Mouse (Mus musculus) mouse embryonic stem cell (cell line): ENCODE measurements around the gene Il1r1.

Experiments used
- in situ Hi-C, 2 experiments: fragments of 300-500 bp; cut with MboI; formaldehyde crosslinking; loops; 1 replicate in 1 of 2; 3 replicates in 1 of 2; pipeline ENCODE4 v1.14.3; 2019 to 2020; ENCODE audit warnings: low sequenced_read_pairs in 2 of 2, low pct_unique_long_range_greater_than_20kb in 1 of 2, mixed read lengths in 1 of 2; ENCODE audit not compliant: unreplicated experiment in 1 of 2

The Il1r1 gene

DNA sequence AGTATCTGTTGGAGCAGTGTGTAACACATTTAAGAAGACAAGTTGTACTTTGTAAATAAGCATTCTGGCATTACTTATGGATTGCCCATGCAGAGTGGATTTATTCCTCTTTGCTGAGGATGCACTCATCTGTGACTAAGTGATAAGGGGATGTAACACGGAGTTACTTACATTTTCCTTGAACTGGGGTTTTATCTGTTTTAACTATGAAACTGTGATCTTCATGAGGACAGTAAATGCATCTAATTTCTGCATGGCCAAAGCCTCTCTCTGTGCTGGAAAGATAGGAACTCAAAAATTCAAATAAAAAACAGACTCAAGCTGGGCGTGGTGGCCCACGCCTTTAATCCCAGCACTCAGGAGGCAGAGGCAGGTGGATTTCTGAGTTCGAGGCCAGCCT, 115.2 kb downstream of the Il1r1 start:
- in situ Hi-C loops, result no loop called here

DNA sequence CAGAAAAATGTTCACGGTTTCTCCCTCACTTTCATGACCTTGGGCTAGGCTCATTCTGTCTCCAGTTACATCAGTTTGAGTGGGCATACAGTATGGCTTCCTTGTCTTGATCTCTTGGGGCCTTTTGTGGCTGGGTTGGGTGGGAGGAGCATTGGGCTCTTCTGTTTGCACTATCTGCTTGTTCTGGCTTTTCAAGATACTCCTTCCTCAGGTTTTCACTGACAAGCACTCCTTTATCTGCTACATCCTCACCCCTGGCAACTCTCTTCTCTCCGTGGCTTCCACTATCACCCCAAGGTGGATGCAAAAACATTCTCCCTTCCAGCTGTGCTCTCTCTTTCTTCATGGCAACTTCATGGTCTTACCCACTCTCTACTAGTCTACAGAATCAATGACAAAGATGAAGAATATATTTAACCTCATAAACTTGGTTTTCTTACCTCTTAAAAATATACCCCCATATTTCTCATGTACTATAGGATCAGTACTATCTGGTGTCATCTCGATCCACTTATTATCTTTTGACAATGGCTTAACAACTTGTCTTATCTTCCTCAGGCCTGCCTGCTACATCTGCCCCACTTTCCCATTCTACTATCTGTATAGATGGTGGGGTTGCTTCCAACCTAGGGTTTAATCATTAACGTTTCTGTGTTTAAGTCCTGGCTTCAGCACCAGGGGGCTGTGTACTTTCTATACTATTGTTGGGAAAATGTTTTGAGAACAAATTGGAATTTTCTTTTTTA, 127.5 kb downstream of the Il1r1 start:
- in situ Hi-C loops, result no loop called here

DNA sequence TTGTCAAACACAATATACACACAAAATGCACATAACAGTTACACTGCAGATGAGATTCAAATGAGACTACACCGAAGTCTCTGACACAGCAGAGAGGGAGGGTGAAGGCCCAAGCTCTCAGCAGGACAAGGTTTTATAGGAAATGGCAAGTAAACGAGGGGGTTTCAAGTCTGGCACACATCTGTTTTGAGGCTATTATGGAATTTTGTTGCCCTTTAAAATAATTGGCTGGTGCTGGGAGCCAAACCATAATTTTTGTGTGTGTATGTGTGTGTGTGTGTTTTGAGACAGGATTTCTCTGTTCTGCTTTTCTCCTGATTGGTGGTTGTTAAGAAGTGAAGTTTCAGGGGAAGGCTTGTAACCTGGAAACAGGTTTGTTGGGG, 128.0 kb downstream of the Il1r1 start:
- in situ Hi-C loops, result no loop called here

DNA sequence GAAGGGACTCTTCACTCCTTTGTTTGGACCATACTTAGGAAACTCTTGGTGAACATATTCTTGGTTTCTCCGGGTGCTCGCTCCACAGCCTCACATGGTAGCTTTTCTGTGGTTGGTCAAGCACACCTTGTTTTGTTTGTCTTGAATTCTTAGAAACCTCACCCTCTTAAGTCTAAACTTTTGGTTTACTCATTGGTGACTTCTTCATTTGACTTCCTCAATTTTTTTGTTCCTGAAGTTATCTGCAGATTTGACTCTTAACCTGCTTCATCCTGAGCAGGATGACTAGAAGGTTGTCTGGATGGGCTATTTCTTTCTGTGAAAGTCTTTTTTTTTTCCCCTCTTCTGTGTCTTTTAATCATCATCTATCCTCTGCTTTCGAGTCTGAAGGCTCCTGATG, 129.8 kb downstream of the Il1r1 start:
- in situ Hi-C loops, result no loop called here

DNA sequence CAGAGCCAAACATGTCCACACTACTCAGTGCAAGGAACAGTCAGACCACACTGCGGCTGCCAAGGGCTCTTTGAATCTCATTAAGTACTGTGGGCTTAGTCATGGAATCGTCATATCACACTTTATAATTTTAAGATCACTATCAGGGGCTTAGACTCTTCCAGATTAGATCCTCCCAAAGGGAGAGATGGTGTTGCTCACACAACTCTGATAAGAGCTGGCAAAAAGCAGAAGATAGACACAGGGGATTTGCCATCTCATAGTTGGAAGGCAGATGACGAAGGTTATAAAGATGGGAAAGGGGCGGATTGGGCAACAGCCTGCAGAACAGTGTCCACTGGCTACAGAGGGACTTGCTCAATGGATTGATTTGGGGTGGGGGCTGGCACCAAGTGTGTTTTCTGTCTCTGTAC, 130.6 kb downstream of the Il1r1 start:
- in situ Hi-C loops, result no loop called here

DNA sequence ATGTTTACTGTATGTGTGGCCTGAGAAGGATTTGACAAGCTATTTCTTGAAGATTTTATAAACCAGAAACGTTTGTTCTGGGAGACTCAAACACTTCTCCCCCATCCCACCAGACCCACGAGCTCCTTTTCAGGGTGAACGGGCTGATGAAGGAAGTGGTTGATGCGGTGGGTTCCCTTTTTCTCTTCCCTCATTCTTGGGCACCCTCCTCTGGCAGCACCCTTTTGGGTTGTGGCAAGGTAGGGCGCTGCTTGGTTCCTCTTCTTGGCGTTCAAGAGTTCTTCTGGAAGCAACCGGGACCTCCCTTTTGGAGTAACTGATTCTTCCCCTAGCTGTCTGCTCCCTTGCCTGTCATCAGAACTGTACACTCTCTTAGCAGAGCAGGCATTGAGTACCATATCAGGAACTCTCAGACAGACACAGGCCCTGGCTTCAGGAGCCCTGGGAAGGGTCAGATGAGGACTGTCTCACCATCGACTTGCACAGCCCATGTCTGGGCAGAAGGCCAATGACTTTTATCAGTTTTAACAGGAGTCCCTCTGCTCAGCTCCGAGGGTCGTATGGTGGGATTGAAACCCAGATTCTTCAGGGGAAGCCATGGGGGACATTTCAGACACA, 131.1 kb downstream of the Il1r1 start:
- in situ Hi-C loops, result no loop called here

DNA sequence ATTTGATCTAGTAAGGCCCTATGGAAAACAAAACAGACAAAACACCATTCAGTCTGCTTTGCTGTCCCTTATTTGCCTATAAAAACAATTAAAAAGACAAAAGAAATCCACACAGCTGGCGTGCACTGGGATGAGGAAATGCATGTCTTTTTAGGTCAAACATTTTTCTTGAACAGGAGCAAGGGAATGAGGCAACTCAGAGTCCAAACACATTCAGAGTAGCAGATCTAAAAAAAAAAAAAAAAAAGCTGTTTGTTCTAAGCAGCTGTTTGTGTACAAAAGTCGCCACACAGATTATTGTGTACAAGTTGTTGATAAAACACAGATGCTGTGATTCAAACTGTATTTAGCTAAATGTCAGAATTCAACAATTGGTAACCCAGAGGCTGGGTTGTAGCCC, 133.0 kb downstream of the Il1r1 start:
- in situ Hi-C loops, result no loop called here

DNA sequence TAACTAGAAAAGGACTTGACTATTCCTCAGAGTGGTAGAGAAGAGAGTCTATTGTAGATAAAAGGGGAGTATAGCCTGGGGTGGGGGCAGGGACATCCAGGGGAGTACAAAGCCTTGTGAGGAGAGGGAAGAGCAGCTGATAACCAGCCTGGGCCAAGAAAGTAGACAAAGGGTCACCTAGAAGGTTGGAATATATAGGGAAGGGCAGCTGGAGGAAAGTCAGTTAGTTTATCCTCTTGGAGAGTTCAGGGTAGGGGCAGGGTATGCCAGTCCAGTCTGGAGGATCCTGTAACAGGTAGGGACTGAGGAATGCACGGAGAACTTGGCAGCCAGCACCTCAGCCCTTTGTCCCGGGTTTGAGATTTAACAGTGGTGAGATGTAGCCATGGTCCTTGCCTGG, 133.5 kb downstream of the Il1r1 start:
- in situ Hi-C loops, result no loop called here

DNA sequence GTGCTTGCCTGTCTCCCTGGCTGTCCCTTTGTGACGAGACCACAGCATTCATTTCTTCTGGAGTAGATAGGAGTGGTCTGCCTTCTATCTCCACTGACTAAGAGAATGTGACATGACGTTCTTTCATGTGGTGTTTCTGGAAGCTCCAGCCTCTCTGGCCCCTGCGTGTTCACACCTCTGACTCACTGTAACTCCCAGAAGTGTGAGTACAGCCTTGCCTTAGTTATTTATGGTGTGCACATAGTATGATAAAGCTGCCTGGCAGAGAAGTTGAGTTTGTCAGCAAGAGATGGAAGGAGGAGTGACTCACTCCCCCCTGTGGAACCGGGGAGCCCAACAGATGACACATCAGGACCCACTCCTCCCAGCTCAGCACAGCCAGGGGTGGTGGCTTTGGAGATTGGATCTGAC, 133.9 kb downstream of the Il1r1 start:
- in situ Hi-C loops, result no loop called here

DNA sequence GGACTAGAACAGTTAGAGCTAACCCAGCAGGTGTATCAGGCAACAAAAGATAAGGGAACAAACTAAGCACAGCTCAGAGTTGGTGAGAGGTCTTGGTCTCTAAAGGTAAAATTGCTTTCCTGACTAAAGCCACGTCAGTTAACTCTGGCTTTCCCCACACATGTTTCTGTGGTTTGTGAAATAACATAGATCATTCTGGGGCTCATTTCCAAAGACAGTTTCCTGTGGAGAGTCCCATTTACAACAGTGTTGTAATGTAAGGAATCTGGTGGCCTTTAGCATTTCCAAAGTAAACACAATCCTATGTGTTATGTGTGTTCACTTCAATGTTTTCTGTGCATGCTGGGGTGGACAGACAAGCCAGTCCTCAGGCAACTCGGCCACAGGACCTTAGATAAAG, 134.9 kb downstream of the Il1r1 start:
- in situ Hi-C loops, result no loop called here

DNA sequence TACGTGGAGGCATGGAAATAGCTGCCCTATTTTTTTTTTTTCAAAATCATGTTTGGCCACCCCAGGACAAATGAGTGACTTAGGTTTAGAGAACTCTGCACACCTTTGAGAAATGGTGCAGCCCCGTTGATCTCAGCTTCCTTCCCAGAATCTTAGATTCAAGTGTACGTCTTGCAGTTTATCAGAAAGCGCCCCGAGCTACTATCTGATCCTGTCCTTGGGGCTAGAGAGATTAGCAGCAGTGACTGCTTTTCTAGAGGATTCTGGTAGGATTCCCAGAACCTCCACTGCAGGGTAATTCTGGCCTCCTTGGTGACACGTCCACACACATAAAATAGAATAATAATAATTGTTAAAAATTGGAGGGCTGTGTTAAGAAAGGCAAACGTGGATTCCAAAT, 136.1 kb downstream of the Il1r1 start:
- in situ Hi-C loops, result no loop called here

DNA sequence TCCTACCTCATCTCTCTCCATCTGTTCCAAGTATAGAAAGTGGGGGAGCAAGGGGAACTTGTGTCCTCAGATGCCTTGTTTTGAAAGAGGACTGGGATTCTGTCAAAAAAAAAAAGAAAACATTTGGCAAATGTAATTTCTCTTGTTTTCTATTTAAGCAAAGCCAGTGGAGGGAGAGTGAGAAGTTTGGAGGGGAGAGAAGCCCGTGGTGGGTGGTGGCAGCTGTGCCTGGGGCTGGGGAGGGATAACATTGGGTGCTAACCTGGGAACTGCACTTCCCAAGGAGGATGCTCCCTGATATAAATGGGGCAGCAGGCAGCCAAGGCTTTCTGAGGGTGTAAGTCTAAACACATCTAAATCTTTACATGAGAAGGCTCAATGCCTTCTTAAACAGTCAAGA, 136.7 kb downstream of the Il1r1 start:
- in situ Hi-C loops, result no loop called here

DNA sequence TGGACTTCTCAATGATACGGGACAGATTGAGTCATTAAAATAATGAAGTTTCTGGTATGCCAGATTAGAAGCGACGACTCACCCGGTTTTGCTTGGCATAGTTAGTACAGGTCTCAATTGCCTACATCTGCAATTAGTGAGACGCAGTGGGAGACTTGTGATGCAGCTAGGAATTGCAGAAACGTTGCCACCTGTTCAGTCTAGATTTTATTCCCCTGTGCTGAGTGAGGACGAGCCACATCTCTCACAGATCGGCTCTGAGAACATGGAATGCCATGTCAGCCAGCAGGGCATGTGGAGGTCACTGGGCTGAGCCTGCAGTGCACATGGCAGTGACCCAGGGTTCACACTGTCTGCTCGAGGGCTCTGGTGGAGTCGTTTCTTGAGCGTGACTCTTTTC, 137.9 kb downstream of the Il1r1 start:
- in situ Hi-C loops, result no loop called here
